Mouse (Mus musculus) heart, postnatal 14 days (tissue): ENCODE data around the gene Nufip1. TPM values are rescaled to one million over a fixed set of nuclear protein-coding genes. Genes with fewer than 3 reads are reported as not detected.
"Not testable (repeated sequence)": the region's sequence is repeated elsewhere in the genome, so short reads cannot be mapped to it uniquely, and the experiment has no call there.

Experiments used
- DNase-seq, 2 experiments: peaks; one replicate each; pipeline ENCODE4 v3.0.0; 2021 to 2022
- intact Hi-C: fragments of 180-260 bp; cut with DNase I; formaldehyde crosslinking; loops from one replicate; pipeline ENCODE4 v1.15.1; 2025
- total RNA-seq, 2 experiments: library from RNA; stranded (reverse); gene quantifications; 2 replicates each; pipeline ENCODE4 v1.2.3; 2021

Nufip1 gene
- total RNA-seq, 2 experiments from 2014 or later = 3.1 to 3.6 TPM

DNA sequence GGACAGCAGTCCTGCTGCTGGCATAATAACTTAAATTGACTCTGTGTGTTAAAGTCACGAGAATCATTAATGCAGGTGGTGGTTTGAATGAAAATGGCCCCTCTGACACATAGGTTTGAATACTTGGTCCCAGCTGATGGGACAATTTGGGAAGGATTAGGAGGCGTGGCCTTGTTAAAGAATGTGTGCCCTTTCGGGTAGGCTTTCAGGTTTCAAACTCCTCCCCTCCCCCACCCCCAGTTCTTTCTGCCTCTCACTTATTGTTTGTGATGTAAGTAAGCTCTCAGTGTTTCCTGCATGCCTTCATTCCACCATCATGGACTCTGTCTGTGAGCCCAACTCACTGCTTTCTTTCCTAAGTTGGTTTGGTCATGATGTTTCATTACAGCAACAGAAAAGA, 16.6 kb downstream of the Nufip1 start:
- no peak for DNase-seq
- intact Hi-C loops = no loop called here

GRCm38 (mm10) chr14:76128174-76128573, 17.5 kb downstream of the Nufip1 start:
- intact Hi-C loops = no loop called here
- DNase-seq = no peak

DNA sequence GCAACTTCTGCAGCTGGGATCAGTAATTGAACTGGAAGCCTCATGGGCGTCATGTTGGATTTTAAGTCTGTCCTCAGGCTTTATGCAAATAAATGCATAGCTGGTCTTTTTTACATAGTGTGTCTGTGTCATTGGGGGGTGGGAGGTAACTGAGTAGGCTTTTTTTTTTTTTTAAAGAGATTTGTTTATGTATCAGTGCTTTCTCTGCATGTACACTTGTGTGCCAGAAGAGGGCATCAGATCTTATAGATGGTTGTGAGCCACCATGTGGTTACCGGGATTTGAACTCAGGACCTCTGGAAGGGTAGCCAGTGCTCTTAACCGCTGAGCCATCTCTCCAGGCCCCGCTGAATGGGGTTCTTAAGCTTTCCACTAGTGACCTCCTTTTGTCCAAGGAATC, 24.3 kb downstream of the Nufip1 start:
- no peak for DNase-seq
- intact Hi-C loops = no loop called here

DNA sequence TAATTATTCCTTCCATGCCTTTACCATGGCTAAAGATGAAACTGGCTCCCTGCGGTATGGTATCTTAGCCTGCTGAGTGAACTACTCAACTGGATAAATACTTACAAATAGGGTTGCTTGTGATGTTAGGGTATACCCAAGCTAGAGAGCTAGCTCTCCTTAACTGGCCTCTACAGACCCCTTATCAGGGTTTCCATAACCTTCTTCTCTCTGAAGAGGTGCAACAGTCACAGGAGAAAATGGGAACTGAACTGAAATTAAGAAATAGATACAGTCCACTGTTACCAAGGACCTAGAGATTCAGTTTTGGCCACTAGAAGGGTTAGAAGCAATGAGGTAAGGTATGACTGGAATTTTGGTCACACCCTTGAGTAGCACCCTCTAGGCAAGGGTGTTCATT, 34.6 kb downstream of the Nufip1 start:
- intact Hi-C loops = no loop called here
- DNase-seq = no peak

GRCm38 (mm10) chr14:76145868-76146267, 35.2 kb downstream of the Nufip1 start:
- DNase-seq = no peak
- intact Hi-C loops = no loop called here

DNA sequence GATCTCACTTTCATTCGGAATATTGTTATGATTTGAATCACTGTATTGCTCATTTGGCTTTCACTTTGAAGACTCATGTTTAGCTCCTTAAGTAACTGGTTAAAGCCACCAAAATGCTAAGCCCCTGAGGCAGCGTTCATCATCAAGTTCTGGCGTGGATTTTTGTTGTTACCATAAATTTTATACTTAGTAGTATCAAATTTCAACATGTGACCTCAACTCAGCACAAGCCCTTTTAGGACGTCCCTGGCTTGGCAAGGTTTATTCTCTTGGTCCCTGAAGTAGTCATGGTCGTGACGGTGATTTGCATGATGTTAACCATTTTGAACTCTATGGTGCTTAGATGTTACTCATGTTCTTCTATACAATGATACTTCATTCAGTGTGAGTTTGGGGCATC, 36.4 kb downstream of the Nufip1 start:
- DNase-seq = no peak
- intact Hi-C loops = no loop called here

DNA sequence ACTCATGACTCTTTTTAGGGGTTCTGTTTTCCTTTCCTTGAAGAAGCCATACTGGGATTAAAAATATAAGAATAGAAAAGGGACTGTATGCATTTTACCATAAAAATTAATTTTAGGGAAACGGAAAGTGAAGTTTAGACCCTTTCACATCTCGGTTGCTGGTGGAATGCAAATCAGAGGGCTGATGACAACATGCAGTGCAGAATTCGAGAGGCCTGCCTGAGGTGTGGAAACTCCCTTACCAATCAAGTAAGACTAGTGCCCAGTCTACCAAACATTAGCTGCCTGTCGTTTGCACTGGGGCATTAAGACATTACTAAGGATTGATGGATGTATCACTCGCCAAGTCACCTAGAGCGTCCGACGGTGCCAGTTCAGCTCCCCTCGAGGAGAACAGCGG, 37.6 kb downstream of the Nufip1 start:
- intact Hi-C loops = no loop called here
- no peak for DNase-seq

DNA sequence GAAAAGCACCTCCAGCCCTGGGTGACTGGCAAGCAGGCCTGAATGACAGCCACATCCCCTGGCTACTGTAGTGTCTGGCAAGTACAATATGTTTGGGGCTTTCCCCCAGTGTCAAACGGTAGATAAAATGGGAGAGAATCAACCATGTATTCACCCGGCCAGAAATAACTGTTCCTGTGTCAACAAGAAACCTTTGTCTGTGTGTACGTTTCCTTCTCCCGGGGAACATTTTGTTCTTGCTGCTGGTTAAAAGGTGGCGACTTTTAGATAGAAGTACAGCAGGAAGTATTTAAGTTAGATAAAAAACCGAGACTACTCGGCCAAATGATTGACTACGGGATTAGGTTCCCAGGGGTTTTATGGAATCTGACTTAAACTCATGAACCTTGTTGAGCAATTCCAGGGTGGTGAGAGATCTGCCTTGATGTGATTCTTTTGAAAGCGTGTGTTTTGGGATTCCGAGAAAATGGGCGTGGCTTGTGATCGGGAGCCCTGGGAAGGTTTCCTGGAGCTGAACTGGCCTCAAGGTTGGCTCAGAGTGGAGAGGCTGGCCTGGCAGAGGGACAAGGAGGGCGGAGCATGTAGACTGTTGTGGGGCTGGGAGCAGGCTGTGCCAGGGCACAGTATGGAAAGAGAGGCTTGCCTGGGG, 39.0 kb downstream of the Nufip1 start:
- intact Hi-C loops = loop anchor here (10.0 kb wide), 2 partner anchors 165 to 865 kb away; no protein-coding TSS in a partner anchor
- peak; percentile 87 to 88 for DNase-seq

DNA sequence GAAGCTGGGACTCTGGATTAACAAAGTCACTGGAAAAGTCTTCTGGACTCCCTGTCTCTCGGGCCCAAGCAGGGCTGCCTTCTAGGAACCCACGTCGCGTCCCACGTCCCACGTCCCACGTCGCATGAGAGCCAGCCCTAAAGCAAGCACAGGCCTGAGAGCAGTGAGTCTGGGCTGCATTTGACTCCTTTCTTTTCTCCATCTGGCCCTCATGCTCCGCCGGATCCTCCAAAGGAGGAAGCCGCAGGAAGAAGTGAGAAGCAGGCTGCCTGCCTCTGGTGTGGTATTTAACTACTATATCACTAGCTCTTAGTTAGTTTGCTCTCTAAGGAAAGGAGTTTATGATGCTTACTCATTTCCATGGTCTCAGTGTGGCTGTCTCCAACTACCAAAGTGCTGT, 39.8 kb downstream of the Nufip1 start:
- DNase-seq = no peak
- intact Hi-C loops = loop anchor here (10.0 kb wide), 2 partner anchors 164 to 864 kb away; no protein-coding TSS in a partner anchor

GRCm38 (mm10) chr14:76151011-76151410, 40.3 kb downstream of the Nufip1 start:
- DNase-seq = no peak
- intact Hi-C loops = loop anchor here (10.0 kb wide), 2 partner anchors 164 to 864 kb away; no protein-coding TSS in a partner anchor

GRCm38 (mm10) chr14:76151820-76152161, 41.1 kb downstream of the Nufip1 start:
- intact Hi-C loops = loop anchor here (1.0 to 10.0 kb wide), 4 partner anchors 163 to 863 kb away; partner anchors contain the start of gene Tsc22d1
- DNase-seq = no peak

DNA sequence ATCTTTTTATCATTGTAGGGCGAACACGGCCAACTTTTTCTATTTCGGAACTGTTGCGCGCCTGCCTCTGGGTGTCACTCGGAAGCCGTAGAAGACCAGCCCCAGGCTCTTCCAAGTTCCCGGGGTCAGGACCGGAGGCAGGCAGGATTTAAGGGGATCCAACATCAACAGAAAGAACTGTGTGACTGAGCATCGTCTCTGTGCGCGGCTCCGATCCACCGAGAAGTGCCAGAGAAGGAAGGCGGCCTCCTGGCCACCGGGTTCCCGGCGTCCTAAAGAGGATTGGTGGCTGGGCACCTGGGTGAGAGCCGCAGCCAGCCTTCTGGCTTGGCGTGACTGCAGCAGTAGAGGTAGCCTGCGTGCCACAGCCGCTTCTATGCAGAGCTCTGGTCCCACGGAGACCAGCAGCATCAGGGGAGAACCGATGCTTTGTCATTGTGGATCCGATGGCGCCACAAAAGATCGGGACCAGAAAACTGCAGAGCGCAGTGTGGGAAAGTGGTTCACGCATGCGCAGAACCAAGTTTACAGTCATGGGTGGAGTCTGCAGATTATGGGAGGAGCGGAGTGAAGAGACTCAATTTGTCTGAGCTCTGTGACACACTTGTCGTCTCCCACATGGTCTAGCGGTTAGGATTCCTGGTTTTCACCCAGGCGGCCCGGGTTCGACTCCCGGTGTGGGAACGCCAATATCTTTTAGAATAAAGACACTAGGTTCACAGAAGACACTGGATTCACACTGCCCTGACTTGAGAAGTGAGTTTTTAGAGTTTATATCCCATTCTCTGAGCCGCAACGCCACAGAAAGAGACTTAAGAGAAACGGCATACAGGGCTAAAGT, 41.7 kb downstream of the Nufip1 start:
- DNase-seq = peak; percentile 94 to 95
- intact Hi-C loops = loop anchor here (1.0 to 10.0 kb wide), 4 partner anchors 162 to 862 kb away; partner anchors contain the start of gene Tsc22d1

DNA sequence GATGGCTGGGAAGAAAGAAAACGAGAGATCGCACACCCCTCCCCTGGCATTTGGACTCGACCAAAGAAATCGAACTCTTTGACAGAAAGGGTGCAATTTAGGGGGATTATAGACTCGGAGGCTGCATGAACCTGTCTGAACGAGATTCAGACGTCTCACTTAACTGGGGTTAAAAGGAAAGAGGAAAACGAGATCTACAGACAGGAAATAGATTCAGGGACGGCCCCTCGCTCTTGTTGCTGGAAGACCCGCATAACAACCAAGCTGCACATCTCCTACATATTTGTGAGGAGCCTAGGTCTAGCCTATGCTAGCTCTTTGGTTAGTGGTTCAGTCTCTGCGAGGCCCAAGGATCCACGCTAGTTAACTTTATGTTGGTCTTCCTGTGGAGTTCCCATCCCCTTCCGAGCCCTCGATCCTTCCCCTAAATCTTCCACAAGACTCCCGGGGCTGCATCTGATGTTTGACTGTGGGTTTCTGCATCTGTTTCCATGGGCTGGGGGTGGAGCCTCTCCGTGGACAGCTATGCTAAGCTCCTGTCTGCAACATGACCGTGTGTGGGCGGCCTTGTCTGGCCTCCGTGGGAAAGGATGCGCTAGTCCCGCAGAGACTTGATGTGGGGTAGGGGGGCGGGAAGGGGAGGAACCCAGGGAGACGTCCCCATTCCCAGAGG, 42.4 kb downstream of the Nufip1 start:
- DNase-seq = peak; percentile 10 to 17
- intact Hi-C loops = loop anchor here (2.0 to 10.0 kb wide), 3 partner anchors 162 to 862 kb away; partner anchors contain the start of gene Tsc22d1

DNA sequence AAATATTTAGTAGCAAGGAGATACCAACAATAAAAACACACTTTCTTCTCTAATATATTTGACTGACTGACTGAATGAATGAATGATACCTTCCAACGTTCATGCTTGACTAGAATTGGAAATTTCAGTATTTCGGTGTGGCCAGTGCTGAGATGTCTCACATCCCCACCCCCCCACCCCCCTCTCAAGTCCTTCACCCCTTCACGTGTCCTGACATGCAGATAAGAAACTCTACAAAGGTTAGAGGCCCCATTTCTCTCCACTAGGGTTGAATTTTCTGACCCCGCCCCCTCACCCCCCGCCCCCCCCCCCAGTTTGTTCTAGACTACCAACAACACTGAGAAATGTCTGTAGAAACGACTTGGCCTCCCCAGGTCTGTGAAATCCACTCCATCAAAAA, 43.1 kb downstream of the Nufip1 start:
- intact Hi-C loops = loop anchor here (2.0 to 10.0 kb wide), 3 partner anchors 161 to 861 kb away; partner anchors contain the start of gene Tsc22d1
- no peak for DNase-seq

GRCm38 (mm10) chr14:76158192-76158785, 47.6 kb downstream of the Nufip1 start:
- DNase-seq = no peak
- intact Hi-C loops = loop anchor here (10.0 kb wide), 2 partner anchors 157 to 857 kb away; no protein-coding TSS in a partner anchor

DNA sequence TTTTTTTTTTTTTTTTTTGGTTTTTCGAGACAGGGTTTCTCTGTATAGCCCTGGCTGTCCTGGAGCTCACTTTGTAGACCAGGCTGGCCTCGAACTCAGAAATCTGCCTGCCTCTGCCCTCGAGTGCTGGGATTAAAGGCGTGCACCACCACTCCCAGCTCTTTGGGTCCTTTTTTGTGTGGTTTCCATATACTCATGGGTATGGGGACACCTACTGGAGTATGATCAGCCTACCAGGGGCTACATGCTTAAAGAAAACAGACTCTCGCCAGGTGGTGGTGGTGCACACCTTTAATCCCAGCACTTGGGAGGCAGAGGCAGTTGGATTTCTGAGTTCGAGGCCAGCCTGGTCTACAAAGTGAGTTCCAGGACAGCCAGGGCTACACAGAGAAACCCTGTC, 49.9 kb downstream of the Nufip1 start:
- DNase-seq, intact Hi-C loops: not testable (repeated sequence)

DNA sequence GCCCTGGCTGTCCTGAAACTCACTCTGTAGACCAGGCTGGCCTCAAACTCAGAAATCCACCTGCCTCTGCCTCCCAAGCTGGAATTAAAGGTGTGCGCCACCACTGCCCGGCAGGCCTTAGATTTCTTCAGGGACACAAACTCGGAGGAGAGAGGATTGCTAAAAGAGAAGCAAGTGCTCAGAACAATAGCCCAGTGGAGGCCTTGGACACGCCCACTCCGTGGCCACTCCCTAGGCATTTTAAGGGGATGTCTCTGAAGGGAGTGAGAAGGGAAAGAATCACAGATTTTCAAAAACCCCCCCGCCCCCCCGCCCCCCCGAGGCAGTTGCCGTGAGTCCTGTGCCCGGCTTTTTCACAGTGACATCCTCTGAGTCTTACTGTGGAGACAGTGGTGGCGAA, 53.5 kb downstream of the Nufip1 start:
- no peak for DNase-seq
- intact Hi-C loops = no loop called here

DNA sequence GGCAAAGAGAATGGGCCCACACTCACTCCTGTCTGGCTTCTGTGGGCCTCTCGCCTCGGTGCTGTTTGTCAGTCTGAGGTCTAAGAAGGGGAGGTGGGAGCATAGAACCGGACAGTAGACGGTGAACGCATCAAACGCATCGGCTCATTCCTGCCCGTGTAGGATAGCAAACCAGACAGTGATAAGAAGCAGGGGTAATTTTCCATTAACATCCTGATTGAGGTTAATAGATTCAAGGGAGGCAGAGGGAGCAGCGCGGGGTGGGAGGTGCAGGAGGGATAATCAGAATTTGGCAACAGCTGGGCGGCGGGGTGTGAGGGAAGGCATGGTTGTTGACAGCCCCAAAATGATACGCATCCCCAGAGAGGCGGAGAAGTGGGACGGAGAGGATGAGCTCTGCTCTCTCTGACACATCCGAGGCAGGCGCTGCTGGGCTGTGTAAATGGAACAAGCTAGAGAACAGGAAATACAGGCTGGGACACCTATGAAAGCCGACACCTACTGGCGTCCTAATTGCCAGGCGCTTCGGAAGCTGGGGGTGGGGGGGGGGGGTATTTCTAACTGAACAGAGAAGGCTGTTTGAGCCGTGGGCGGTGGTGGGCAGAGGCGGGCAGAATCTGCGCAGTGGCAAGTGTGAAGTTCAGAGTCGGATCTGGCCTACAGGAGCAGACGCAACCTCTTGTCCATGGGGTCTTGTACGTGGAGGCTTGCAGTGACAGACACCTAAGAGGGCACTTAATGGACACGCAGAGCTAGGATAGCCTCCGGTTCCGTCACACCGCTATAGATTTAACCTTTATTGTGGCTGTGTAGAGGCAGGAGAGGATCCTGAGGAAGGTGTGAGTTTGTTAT, 54.4 kb downstream of the Nufip1 start:
- DNase-seq = peak in 1 of 2 experiments; percentile 29
- intact Hi-C loops = no loop called here

GRCm38 (mm10) chr14:76169876-76170466, 59.3 kb downstream of the Nufip1 start:
- intact Hi-C loops = no loop called here
- DNase-seq = peak in 1 of 2 experiments; percentile 32
